Mouse (Mus musculus) telencephalon, adult 2 months (tissue): ENCODE measurements at regions not wholly inside any gene's neighbourhood (a gene's known extent, or its start where the extent isn't known, plus 50 kb on each side); places are given as distances from the start of the nearest gene placed in this dataset.

ENCODE experiments used
- DNase-seq: peaks from one replicate; pipeline ENCODE4 v3.0.0-alpha.2; 2011; ENCODE audit warnings: low read depth, low spot score

DNA sequence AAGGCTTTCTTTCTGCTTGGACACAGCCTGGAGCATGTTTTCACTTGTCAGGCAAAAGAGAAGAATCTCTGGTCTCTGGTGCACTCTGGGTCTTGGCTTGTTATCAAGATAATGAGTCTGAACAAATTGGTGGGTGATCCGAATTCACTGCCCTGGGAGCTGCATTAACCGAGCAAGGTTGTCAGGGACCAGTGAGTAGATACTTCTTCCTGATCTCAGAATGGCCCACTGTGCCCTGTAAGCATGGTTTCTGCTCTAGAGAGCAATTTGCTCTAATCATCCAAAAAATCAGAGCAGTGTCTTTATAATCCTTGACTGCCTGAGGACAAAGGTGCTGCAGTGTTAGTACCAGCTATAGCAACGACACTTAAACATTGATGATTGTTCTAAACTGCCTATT, 97.2 kb upstream of the 1500015O10Rik start:
- no peak for DNase-seq

DNA sequence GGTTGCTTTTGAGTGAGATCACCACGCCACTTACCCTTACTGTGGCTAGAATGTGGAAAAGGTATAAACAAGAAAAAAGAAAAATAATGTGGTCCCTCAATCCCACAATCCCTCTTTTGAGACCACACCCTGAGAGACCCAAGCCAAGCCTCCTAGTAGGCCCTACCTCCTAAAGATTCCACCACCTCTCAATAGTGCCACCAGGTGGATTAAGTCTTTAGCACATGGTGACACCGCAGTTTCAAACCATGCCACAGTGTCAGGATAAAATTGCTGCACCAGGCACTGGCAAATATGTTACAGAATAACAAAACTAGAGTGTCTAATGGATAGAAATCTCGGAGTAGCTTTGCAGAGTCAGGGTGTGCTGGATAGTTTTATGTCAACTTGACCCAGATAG, 94.7 kb upstream of the 1500015O10Rik start:
- peak; percentile 17 for DNase-seq

DNA sequence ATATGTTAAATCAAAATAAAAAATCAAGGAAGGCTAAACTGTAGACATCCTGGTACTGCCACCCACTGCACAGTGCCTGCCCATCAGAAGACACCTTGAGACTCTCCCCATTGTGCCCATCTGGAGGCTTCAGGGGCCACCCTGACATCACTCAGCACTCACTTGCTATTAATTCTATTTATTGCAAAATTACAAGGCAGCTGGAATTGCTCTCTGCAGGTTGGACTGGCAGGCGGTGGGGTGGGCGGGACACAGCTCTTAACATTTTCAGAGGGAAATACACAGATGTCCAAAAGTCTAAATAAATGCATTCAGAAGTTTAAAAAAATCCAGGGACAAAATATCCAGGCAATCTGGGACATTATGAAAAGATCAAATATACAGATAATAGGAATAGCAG, 92.4 kb upstream of the 1500015O10Rik start:
- peak; percentile 22 for DNase-seq

DNA sequence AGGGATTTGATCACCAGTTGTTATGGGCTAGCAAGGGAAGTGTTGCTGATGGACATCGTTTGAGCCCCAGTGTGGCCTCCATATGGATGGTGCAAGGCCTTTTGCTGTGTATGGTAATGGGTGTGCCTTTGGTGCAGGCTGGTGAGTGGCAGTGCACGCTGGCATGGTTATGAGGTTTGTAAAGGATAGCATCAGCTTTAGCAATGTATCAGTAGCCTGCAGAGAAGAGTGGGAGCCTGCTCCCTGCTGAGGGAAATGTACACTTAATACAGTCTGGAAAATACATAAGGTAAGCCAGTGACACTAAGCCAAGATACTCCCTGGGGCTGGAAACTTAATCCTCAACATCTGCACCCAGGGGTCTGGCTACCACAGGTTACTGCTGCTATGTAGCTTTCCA, 58.4 kb upstream of the 1500015O10Rik start:
- no peak for DNase-seq
